Mouse (Mus musculus): ENCODE results near the gene Tex36. TPM values are rescaled to one million over a fixed set of nuclear protein-coding genes. Genes with fewer than 3 reads are reported as not detected.

The Tex36 gene
- polyA plus RNA-seq, 1 experiment from 2014 or later, result not detected

GRCm38 (mm10) chr7:133579491-133580295 is 22.3 kb downstream of the Tex36 start:
- Histone ChIP-seq H3K27me3 (no peaks in the 10 kb centered on the region), H3K4me3 (no peak overlapping the region), H3K36me3 (no peaks in the 10 kb centered on the region), H3K27ac (replicated peaks) (no peak overlapping the region), H3K9me3 (no peaks in the 10 kb centered on the region), H3K4me2 (no peak overlapping the region), H3K4me1 (replicated peaks) (no peaks in the 10 kb centered on the region), H3K9ac (no peak overlapping the region)
- ATAC-seq (ENCODE audit: low read depth), result no peak
- WGBS, result 81% methylated on average over 20 of the region's 20 CpGs

- ATAC-seq (ENCODE audit: low read depth), result no peak
Observed at GRCm38 (mm10) chr7:133576825-133577224, 25.1 kb downstream of the Tex36 start.

GRCm38 (mm10) chr7:133576281-133576680 is 25.7 kb downstream of the Tex36 start:
- no peaks in the 10 kb centered on the region for H3K4me1 ChIP-seq (replicated peaks)
- 66% methylated on average over 6 of the region's 6 CpGs for WGBS
- no peak overlapping the region for H3K27ac ChIP-seq (replicated peaks)
- no peak overlapping the region for H3K4me2 ChIP-seq
- ATAC-seq (ENCODE audit: low read depth), result no peak
- no peaks in the 10 kb centered on the region for H3K9me3 ChIP-seq
- no peaks in the 10 kb centered on the region for H3K27me3 ChIP-seq
- no peak overlapping the region for H3K9ac ChIP-seq
- H3K36me3 ChIP-seq, result no peaks in the 10 kb centered on the region
- H3K4me3 ChIP-seq, result no peak overlapping the region

More at GRCm38 (mm10) chr7:133576825-133577224, 25.1 kb downstream of the Tex36 start:
- H3K9ac ChIP-seq, result no peak overlapping the region
- H3K9me3 ChIP-seq, result no peaks in the 10 kb centered on the region
- no peaks in the 10 kb centered on the region for H3K27me3 ChIP-seq
- no peaks in the 10 kb centered on the region for H3K36me3 ChIP-seq
- no peak overlapping the region for H3K27ac ChIP-seq (replicated peaks)
- 49% methylated on average over 4 of the region's 4 CpGs for WGBS
- H3K4me1 ChIP-seq (replicated peaks), result no peaks in the 10 kb centered on the region
- H3K4me2 ChIP-seq, result no peak overlapping the region
- H3K4me3 ChIP-seq, result no peak overlapping the region

- no peak overlapping the region for H3K9ac ChIP-seq
- no peak overlapping the region for H3K4me3 ChIP-seq
- H3K36me3 ChIP-seq, result no peaks in the 10 kb centered on the region
- no peaks in the 10 kb centered on the region for H3K9me3 ChIP-seq
- H3K27me3 ChIP-seq, result no peaks in the 10 kb centered on the region
- WGBS, result 42% methylated on average over 3 of the region's 3 CpGs
- no peak overlapping the region for H3K27ac ChIP-seq (replicated peaks)
- no peak for ATAC-seq (ENCODE audit: low read depth)
- no peaks in the 10 kb centered on the region for H3K4me1 ChIP-seq (replicated peaks)
- no peak overlapping the region for H3K4me2 ChIP-seq
Observed at GRCm38 (mm10) chr7:133571927-133572326, 30.0 kb downstream of the Tex36 start.

GRCm38 (mm10) chr7:133569194-133569880 is 32.6 kb downstream of the Tex36 start:
- ATAC-seq (ENCODE audit: low read depth), result no peak
- Histone ChIP-seq H3K4me2 (no peak overlapping the region), H3K4me1 (replicated peaks) (no peaks in the 10 kb centered on the region), H3K27ac (replicated peaks) (no peak overlapping the region), H3K9me3 (no peaks in the 10 kb centered on the region), H3K36me3 (no peaks in the 10 kb centered on the region), H3K9ac (no peak overlapping the region), H3K27me3 (no peaks in the 10 kb centered on the region), H3K4me3 (no peak overlapping the region)
- WGBS, result 71% methylated on average over 16 of the region's 16 CpGs

GRCm38 (mm10) chr7:133564600-133564999 is 37.4 kb downstream of the Tex36 start:
- Histone ChIP-seq H3K9ac (no peak overlapping the region), H3K9me3 (no peaks in the 10 kb centered on the region), H3K4me3 (no peak overlapping the region), H3K27ac (replicated peaks) (no peak overlapping the region), H3K27me3 (no peaks in the 10 kb centered on the region), H3K36me3 (no peaks in the 10 kb centered on the region), H3K4me1 (replicated peaks) (no peaks in the 10 kb centered on the region), H3K4me2 (no peak overlapping the region)
- 87% methylated on average over 8 of the region's 8 CpGs for WGBS
- no peak for ATAC-seq (ENCODE audit: low read depth)

- no peak for ATAC-seq (ENCODE audit: low read depth)
- no peaks in the 10 kb centered on the region for H3K27me3 ChIP-seq
- H3K9ac ChIP-seq, result no peak overlapping the region
- WGBS, result 83% methylated on average over 3 of the region's 3 CpGs
- no peaks in the 10 kb centered on the region for H3K36me3 ChIP-seq
- H3K4me3 ChIP-seq, result no peak overlapping the region
- H3K27ac ChIP-seq (replicated peaks), result no peak overlapping the region
- H3K9me3 ChIP-seq, result no peaks in the 10 kb centered on the region
- no peak overlapping the region for H3K4me2 ChIP-seq
- no peaks in the 10 kb centered on the region for H3K4me1 ChIP-seq (replicated peaks)
Observed at GRCm38 (mm10) chr7:133563175-133563824, 38.7 kb downstream of the Tex36 start.

GRCm38 (mm10) chr7:133555786-133556492 is 46.0 kb downstream of the Tex36 start:
- Histone ChIP-seq H3K27ac (replicated peaks) (no peak overlapping the region), H3K4me1 (replicated peaks) (no peaks in the 10 kb centered on the region), H3K36me3 (no peaks in the 10 kb centered on the region), H3K4me3 (no peak overlapping the region), H3K9ac (no peak overlapping the region), H3K9me3 (no peaks in the 10 kb centered on the region), H3K27me3 (no peaks in the 10 kb centered on the region), H3K4me2 (no peak overlapping the region)
- 66% methylated on average over 8 of the region's 8 CpGs for WGBS
- ATAC-seq (ENCODE audit: low read depth), result no peak

- no peaks in the 10 kb centered on the region for H3K9me3 ChIP-seq
Observed at GRCm38 (mm10) chr7:133552306-133552991, 49.5 kb downstream of the Tex36 start.

GRCm38 (mm10) chr7:133551000-133551399 is 51.0 kb downstream of the Tex36 start:
- 51% methylated on average over 2 of the region's 2 CpGs for WGBS
- Histone ChIP-seq H3K4me2 (no peak overlapping the region), H3K4me3 (no peak overlapping the region), H3K4me1 (replicated peaks) (no peaks in the 10 kb centered on the region), H3K36me3 (no peaks in the 10 kb centered on the region), H3K9me3 (no peaks in the 10 kb centered on the region), H3K27me3 (no peaks in the 10 kb centered on the region), H3K9ac (no peak overlapping the region), H3K27ac (replicated peaks) (no peak overlapping the region)
- ATAC-seq (ENCODE audit: low read depth), result no peak

More at GRCm38 (mm10) chr7:133552306-133552991, 49.5 kb downstream of the Tex36 start:
- H3K4me2 ChIP-seq, result no peak overlapping the region
- no peak overlapping the region for H3K27ac ChIP-seq (replicated peaks)
- no peak overlapping the region for H3K9ac ChIP-seq
- H3K4me1 ChIP-seq (replicated peaks), result no peaks in the 10 kb centered on the region
- WGBS, result 92% methylated on average over 7 of the region's 7 CpGs
- no peaks in the 10 kb centered on the region for H3K27me3 ChIP-seq
- H3K4me3 ChIP-seq, result no peak overlapping the region
- no peaks in the 10 kb centered on the region for H3K36me3 ChIP-seq
- ATAC-seq (ENCODE audit: low read depth), result no peak

GRCm38 (mm10) chr7:133548434-133548833 is 53.5 kb downstream of the Tex36 start:
- no peaks in the 10 kb centered on the region for H3K4me1 ChIP-seq (replicated peaks)
- 83% methylated on average over 4 of the region's 4 CpGs for WGBS
- H3K27ac ChIP-seq (replicated peaks), result no peak overlapping the region
- no peak for ATAC-seq (ENCODE audit: low read depth)
- H3K9me3 ChIP-seq, result no peaks in the 10 kb centered on the region
- H3K4me2 ChIP-seq, result no peak overlapping the region
- no peaks in the 10 kb centered on the region for H3K27me3 ChIP-seq
- H3K4me3 ChIP-seq, result no peak overlapping the region
- H3K9ac ChIP-seq, result no peak overlapping the region
- no peaks in the 10 kb centered on the region for H3K36me3 ChIP-seq
